Mouse (Mus musculus): ENCODE data around the gene Fam122c. TPM values are rescaled to one million over a fixed set of nuclear protein-coding genes. Genes with fewer than 3 reads are reported as not detected.
A peak's percentile ranks its signal among the peaks of the same experiment; 100 is the strongest.
"Not testable (repeated sequence)": the region's sequence is repeated elsewhere in the genome, so short reads cannot be mapped to it uniquely, and the experiment has no call there.

The Fam122c gene
- polyA plus RNA-seq, 1 experiment from 2014 or later, result not detected

GRCm38 (mm10) chrX:53271628-53272027, 1.6 kb upstream of the Fam122c start:
- not testable (repeated sequence) for H3K36me3 ChIP-seq; ATAC-seq (ENCODE audit: low FRiP score); H3K9ac ChIP-seq (replicated peaks); H3K4me2 ChIP-seq; H3K27ac ChIP-seq (replicated peaks); H3K4me3 ChIP-seq (replicated peaks); H3K27me3 ChIP-seq (replicated peaks); H3K4me1 ChIP-seq; H3K9me3 ChIP-seq (replicated peaks)
- 84% methylated on average over 3 of the region's 3 CpGs for WGBS

- WGBS, result 83% methylated on average over 5 of the region's 5 CpGs
These were observed 14.7 kb downstream of the Fam122c start for GRCm38 (mm10) chrX:53287924-53288323.

GRCm38 (mm10) chrX:53320564-53320963, 47.3 kb downstream of the Fam122c start:
- no peak overlapping the region for H3K4me3 ChIP-seq (replicated peaks)
- no peaks in the 10 kb centered on the region for H3K36me3 ChIP-seq
- H3K9me3 ChIP-seq (replicated peaks), result no peaks in the 10 kb centered on the region
- ATAC-seq (ENCODE audit: low FRiP score), result no peak
- no peak overlapping the region for H3K9ac ChIP-seq (replicated peaks)
- H3K4me2 ChIP-seq, result no peak overlapping the region
- no peak overlapping the region for H3K27ac ChIP-seq (replicated peaks)
- no peaks in the 10 kb centered on the region for H3K4me1 ChIP-seq
- H3K27me3 ChIP-seq (replicated peaks), result no peaks in the 10 kb centered on the region
- WGBS, result 73% methylated on average over 2 of the region's 2 CpGs

More at GRCm38 (mm10) chrX:53287924-53288323, 14.7 kb downstream of the Fam122c start:
- H3K4me2 ChIP-seq, result no peak overlapping the region
- H3K27ac ChIP-seq (replicated peaks), result no peak overlapping the region
- no peaks in the 10 kb centered on the region for H3K27me3 ChIP-seq (replicated peaks)
- H3K4me3 ChIP-seq (replicated peaks), result no peak overlapping the region
- no peak for ATAC-seq (ENCODE audit: low FRiP score)
- no peaks in the 10 kb centered on the region for H3K36me3 ChIP-seq
- H3K9ac ChIP-seq (replicated peaks), result no peak overlapping the region
- no peaks in the 10 kb centered on the region for H3K9me3 ChIP-seq (replicated peaks)
- H3K4me1 ChIP-seq, result no peaks in the 10 kb centered on the region

GRCm38 (mm10) chrX:53321111-53321510, 47.9 kb downstream of the Fam122c start:
- H3K36me3 ChIP-seq, result no peaks in the 10 kb centered on the region

GRCm38 (mm10) chrX:53330396-53330795, 57.2 kb downstream of the Fam122c start:
- Histone ChIP-seq H3K9me3 (replicated peaks) (no peaks in the 10 kb centered on the region), H3K27me3 (replicated peaks) (no peaks in the 10 kb centered on the region), H3K4me1 (no peaks in the 10 kb centered on the region), H3K4me2 (no peak overlapping the region), H3K4me3 (replicated peaks) (no peak overlapping the region), H3K36me3 (no peaks in the 10 kb centered on the region), H3K9ac (replicated peaks) (no peak overlapping the region), H3K27ac (replicated peaks) (no peak overlapping the region)
- WGBS, result 91% methylated on average over 4 of the region's 4 CpGs
- ATAC-seq (ENCODE audit: low FRiP score), result no peak

More at GRCm38 (mm10) chrX:53321111-53321510, 47.9 kb downstream of the Fam122c start:
- Histone ChIP-seq H3K27me3 (replicated peaks) (no peaks in the 10 kb centered on the region), H3K4me2 (no peak overlapping the region), H3K9me3 (replicated peaks) (no peaks in the 10 kb centered on the region), H3K4me3 (replicated peaks) (no peak overlapping the region), H3K4me1 (no peaks in the 10 kb centered on the region), H3K9ac (replicated peaks) (no peak overlapping the region), H3K27ac (replicated peaks) (no peak overlapping the region)
- 95% methylated on average over 4 of the region's 4 CpGs for WGBS
- no peak for ATAC-seq (ENCODE audit: low FRiP score)

- Histone ChIP-seq H3K27ac (replicated peaks) (no peak overlapping the region), H3K4me2 (no peak overlapping the region)
- no peak for ATAC-seq (ENCODE audit: low FRiP score)
These were observed 64.1 kb downstream of the Fam122c start for GRCm38 (mm10) chrX:53337355-53337754.

GRCm38 (mm10) chrX:53341531-53341930, 68.3 kb downstream of the Fam122c start:
- 60% methylated on average over 2 of the region's 2 CpGs for WGBS
- Histone ChIP-seq H3K9ac (replicated peaks) (no peak overlapping the region), H3K27ac (replicated peaks) (no peak overlapping the region), H3K4me1 (no peaks in the 10 kb centered on the region), H3K27me3 (replicated peaks) (no peaks in the 10 kb centered on the region), H3K4me3 (replicated peaks) (no peak overlapping the region), H3K36me3 (no peaks in the 10 kb centered on the region), H3K4me2 (no peak overlapping the region), H3K9me3 (replicated peaks) (no peaks in the 10 kb centered on the region)
- no peak for ATAC-seq (ENCODE audit: low FRiP score)

More at GRCm38 (mm10) chrX:53337355-53337754, 64.1 kb downstream of the Fam122c start:
- Histone ChIP-seq H3K9me3 (replicated peaks) (no peaks in the 10 kb centered on the region), H3K4me1 (no peaks in the 10 kb centered on the region), H3K27me3 (replicated peaks) (no peaks in the 10 kb centered on the region), H3K4me3 (replicated peaks) (no peak overlapping the region), H3K9ac (replicated peaks) (no peak overlapping the region), H3K36me3 (no peaks in the 10 kb centered on the region)

- Histone ChIP-seq H3K27ac (replicated peaks) (no peak overlapping the region), H3K4me2 (no peak overlapping the region), H3K4me3 (replicated peaks) (no peak overlapping the region), H3K27me3 (replicated peaks) (no peaks in the 10 kb centered on the region), H3K4me1 (no peaks in the 10 kb centered on the region), H3K36me3 (0 out of 2 replicates have a peak, but pooled peaks cover 2% of the 10 kb centered on the region), H3K9me3 (replicated peaks) (no peaks in the 10 kb centered on the region), H3K9ac (replicated peaks) (no peak overlapping the region)
- WGBS, result 93% methylated on average over 4 of the region's 4 CpGs
- no peak for ATAC-seq (ENCODE audit: low FRiP score)
These were observed 75.2 kb downstream of the Fam122c start for GRCm38 (mm10) chrX:53348374-53348773.

- WGBS, result 48% methylated on average over 7 of the region's 7 CpGs
These were observed 91.6 kb downstream of the Fam122c start for GRCm38 (mm10) chrX:53364668-53365383.

GRCm38 (mm10) chrX:53369534-53370365, 96.5 kb downstream of the Fam122c start:
- Histone ChIP-seq H3K9me3 (replicated peaks) (no peaks in the 10 kb centered on the region), H3K4me3 (replicated peaks) (peak overlapping the region; percentile 56), H3K36me3 (no peaks in the 10 kb centered on the region), H3K27ac (replicated peaks) (peak overlapping the region; percentile 80), H3K27me3 (replicated peaks) (no peaks in the 10 kb centered on the region), H3K4me2 (peak overlapping the region; percentile 60), H3K4me1 (peaks cover 3% of the 10 kb centered on the region; the same call in 1 of the 2 replicates), H3K9ac (replicated peaks) (peak overlapping the region; percentile 61)
- peak; percentile 89 for ATAC-seq (ENCODE audit: low FRiP score)
- 27% methylated on average over 25 of the region's 25 CpGs for whole genome bisulfite sequencing

More at GRCm38 (mm10) chrX:53364668-53365383, 91.6 kb downstream of the Fam122c start:
- Histone ChIP-seq H3K9me3 (replicated peaks) (no peaks in the 10 kb centered on the region), H3K4me1 (peaks cover 3% of the 10 kb centered on the region; the same call in 1 of the 2 replicates), H3K36me3 (no peaks in the 10 kb centered on the region), H3K9ac (replicated peaks) (no peak overlapping the region), H3K4me2 (no peak overlapping the region), H3K27me3 (replicated peaks) (no peaks in the 10 kb centered on the region), H3K4me3 (replicated peaks) (no peak overlapping the region), H3K27ac (replicated peaks) (no peak overlapping the region)
- no peak for ATAC-seq (ENCODE audit: low FRiP score)

- Histone ChIP-seq H3K9me3 (replicated peaks) (no peaks in the 10 kb centered on the region), H3K4me2 (peak within 1 kb of the TSS; percentile 60), H3K36me3 (no peaks in the 10 kb centered on the region), H3K4me1 (peaks cover 3% of the 10 kb centered on the region; the same call in 1 of the 2 replicates), H3K27me3 (replicated peaks) (no peaks in the 10 kb centered on the region), H3K9ac (replicated peaks) (peak within 1 kb of the TSS; percentile 61), H3K27ac (replicated peaks) (peak within 1 kb of the TSS; percentile 80), H3K4me3 (replicated peaks) (peak within 1 kb of the TSS; percentile 56)
- peak; percentile 98 for ATAC-seq (ENCODE audit: low FRiP score)
- WGBS, result 17% methylated on average over 12 of the region's 15 CpGs
These were observed 97.1 kb downstream of the Fam122c start, which contains the start of gene Mospd1 for GRCm38 (mm10) chrX:53370366-53370740. Gene Mospd1, minus strand, starts transcription at chrX:53370502.

Measured in neural tube, embryonic 15.5 days (tissue).